Mouse (Mus musculus): Measurements from ENCODE around the gene Tbc1d20.

DNA sequence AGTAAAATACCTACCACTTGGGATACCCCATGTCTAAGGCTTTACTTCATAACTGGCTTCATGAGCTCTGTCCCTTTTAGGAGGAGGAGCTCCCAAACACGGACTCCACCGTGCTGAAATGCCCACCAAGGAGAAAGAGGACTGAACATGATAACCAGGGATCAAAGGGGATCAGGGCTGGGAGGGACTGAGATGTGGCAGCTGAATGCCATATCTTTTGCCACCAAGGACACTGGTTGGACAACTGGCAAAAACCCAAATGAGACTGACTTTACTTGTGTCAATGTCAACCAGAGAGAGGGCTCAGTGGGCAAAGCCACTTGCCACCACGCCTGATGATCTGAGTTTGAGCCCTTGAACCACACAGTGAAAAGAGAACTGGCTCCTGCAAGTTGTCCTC, 31.2 kb downstream of the Tbc1d20 start:
- TF ChIP-seq POLR2A (IDR thresholded peaks at IDR 0.05; ENCODE audit: extremely low read depth, insufficient read depth, low read length) = no peak
- no peak for TF ChIP-seq CTCF (IDR thresholded peaks at IDR 0.05; ENCODE audit: low read depth, low read length)
